Mouse (Mus musculus): ENCODE results near the gene St6galnac1. TPM values are rescaled to one million over a fixed set of nuclear protein-coding genes. Genes with fewer than 3 reads are reported as not detected.

Gene St6galnac1
- polyA plus RNA-seq, 1 experiment from 2014 or later = not detected

GRCm38 (mm10) chr11:116808811-116809395, 33.6 kb upstream of the St6galnac1 start:
- peaks cover 45% of the 10 kb centered on the region for H3K4me1 ChIP-seq (ENCODE audit: control insufficient read depth, insufficient read depth, low read depth, low read length)
- no peak for ATAC-seq
- H3K4me2 ChIP-seq (ENCODE audit: low read length) = no peak overlapping the region
- H3K4me3 ChIP-seq (ENCODE audit: low read length) = no peak overlapping the region
- H3K9ac ChIP-seq (ENCODE audit: low read depth, low read length) = peak overlapping the region; percentile 1; the same call in 1 of the 2 replicates
- peak overlapping the region; percentile 31; the same call in 1 of the 2 replicates for H3K27ac ChIP-seq (ENCODE audit: low read depth, low read length)
- H3K36me3 ChIP-seq (ENCODE audit: control insufficient read depth, insufficient read depth, low read length) = no peaks in the 10 kb centered on the region
- H3K9me3 ChIP-seq (ENCODE audit: control insufficient read depth, low read length) = no peaks in the 10 kb centered on the region
- WGBS = 70% methylated on average over 11 of the region's 11 CpGs
- no peaks in the 10 kb centered on the region for H3K27me3 ChIP-seq (replicated peaks; ENCODE audit: control insufficient read depth, insufficient read depth, low read length)

GRCm38 (mm10) chr11:116807938-116808606, 32.8 kb upstream of the St6galnac1 start:
- Histone ChIP-seq H3K9ac (ENCODE audit: low read depth, low read length) (no peak overlapping the region; the same call in 1 of the 2 replicates), H3K27ac (ENCODE audit: low read depth, low read length) (peak overlapping the region; percentile 64; the same call in 1 of the 2 replicates), H3K4me1 (ENCODE audit: control insufficient read depth, insufficient read depth, low read depth, low read length) (peaks cover 36% of the 10 kb centered on the region), H3K9me3 (ENCODE audit: control insufficient read depth, low read length) (no peaks in the 10 kb centered on the region), H3K36me3 (ENCODE audit: control insufficient read depth, insufficient read depth, low read length) (no peaks in the 10 kb centered on the region), H3K4me2 (ENCODE audit: low read length) (no peak overlapping the region), H3K27me3 (replicated peaks; ENCODE audit: control insufficient read depth, insufficient read depth, low read length) (no peaks in the 10 kb centered on the region), H3K4me3 (ENCODE audit: low read length) (no peak overlapping the region)
- 23% methylated on average over 7 of the region's 7 CpGs for WGBS
- no peak for ATAC-seq

- Histone ChIP-seq H3K27me3 (replicated peaks; ENCODE audit: control insufficient read depth, insufficient read depth, low read length) (no peaks in the 10 kb centered on the region), H3K4me2 (ENCODE audit: low read length) (no peak overlapping the region), H3K4me1 (ENCODE audit: control insufficient read depth, insufficient read depth, low read depth, low read length) (peaks cover 31% of the 10 kb centered on the region), H3K27ac (ENCODE audit: low read depth, low read length) (no peak overlapping the region), H3K36me3 (ENCODE audit: control insufficient read depth, insufficient read depth, low read length) (no peaks in the 10 kb centered on the region), H3K4me3 (ENCODE audit: low read length) (no peak overlapping the region), H3K9ac (ENCODE audit: low read depth, low read length) (no peak overlapping the region), H3K9me3 (ENCODE audit: control insufficient read depth, low read length) (no peaks in the 10 kb centered on the region)
- ATAC-seq = no peak
- WGBS = 70% methylated on average over 3 of the region's 3 CpGs
These were observed 32.2 kb upstream of the St6galnac1 start for GRCm38 (mm10) chr11:116807526-116807925.

GRCm38 (mm10) chr11:116807116-116807515, 31.8 kb upstream of the St6galnac1 start:
- no peak overlapping the region for H3K9ac ChIP-seq (ENCODE audit: low read depth, low read length)
- no peaks in the 10 kb centered on the region for H3K9me3 ChIP-seq (ENCODE audit: control insufficient read depth, low read length)
- no peak for ATAC-seq
- H3K27ac ChIP-seq (ENCODE audit: low read depth, low read length) = no peak overlapping the region
- H3K27me3 ChIP-seq (replicated peaks; ENCODE audit: control insufficient read depth, insufficient read depth, low read length) = no peaks in the 10 kb centered on the region
- H3K4me1 ChIP-seq (ENCODE audit: control insufficient read depth, insufficient read depth, low read depth, low read length) = peaks cover 27% of the 10 kb centered on the region
- 61% methylated on average over 7 of the region's 7 CpGs for WGBS
- no peak overlapping the region for H3K4me3 ChIP-seq (ENCODE audit: low read length)
- H3K4me2 ChIP-seq (ENCODE audit: low read length) = no peak overlapping the region
- no peaks in the 10 kb centered on the region for H3K36me3 ChIP-seq (ENCODE audit: control insufficient read depth, insufficient read depth, low read length)

- no peak overlapping the region for H3K27ac ChIP-seq (ENCODE audit: low read depth, low read length)
- H3K9ac ChIP-seq (ENCODE audit: low read depth, low read length) = no peak overlapping the region
- no peaks in the 10 kb centered on the region for H3K9me3 ChIP-seq (ENCODE audit: control insufficient read depth, low read length)
- ATAC-seq = no peak
- H3K36me3 ChIP-seq (ENCODE audit: control insufficient read depth, insufficient read depth, low read length) = no peaks in the 10 kb centered on the region
- H3K4me1 ChIP-seq (ENCODE audit: control insufficient read depth, insufficient read depth, low read depth, low read length) = peaks cover 21% of the 10 kb centered on the region
- H3K4me3 ChIP-seq (ENCODE audit: low read length) = no peak overlapping the region
- no peaks in the 10 kb centered on the region for H3K27me3 ChIP-seq (replicated peaks; ENCODE audit: control insufficient read depth, insufficient read depth, low read length)
- H3K4me2 ChIP-seq (ENCODE audit: low read length) = no peak overlapping the region
- 72% methylated on average over 15 of the region's 15 CpGs for WGBS
These were observed 31.1 kb upstream of the St6galnac1 start for GRCm38 (mm10) chr11:116806136-116807071.

- Histone ChIP-seq H3K4me1 (ENCODE audit: control insufficient read depth, insufficient read depth, low read depth, low read length) (no peaks in the 10 kb centered on the region), H3K27ac (ENCODE audit: low read depth, low read length) (no peak overlapping the region), H3K4me2 (ENCODE audit: low read length) (no peak overlapping the region), H3K9ac (ENCODE audit: low read depth, low read length) (no peak overlapping the region), H3K4me3 (ENCODE audit: low read length) (no peak overlapping the region), H3K9me3 (ENCODE audit: control insufficient read depth, low read length) (no peaks in the 10 kb centered on the region), H3K27me3 (replicated peaks; ENCODE audit: control insufficient read depth, insufficient read depth, low read length) (no peaks in the 10 kb centered on the region), H3K36me3 (ENCODE audit: control insufficient read depth, insufficient read depth, low read length) (no peaks in the 10 kb centered on the region)
- 86% methylated on average over 5 of the region's 5 CpGs for WGBS
- ATAC-seq = no peak
These were observed 27.4 kb upstream of the St6galnac1 start for GRCm38 (mm10) chr11:116802709-116803108.

- H3K4me1 ChIP-seq (ENCODE audit: control insufficient read depth, insufficient read depth, low read depth, low read length) = no peaks in the 10 kb centered on the region
- H3K9ac ChIP-seq (ENCODE audit: low read depth, low read length) = no peak overlapping the region
- no peaks in the 10 kb centered on the region for H3K36me3 ChIP-seq (ENCODE audit: control insufficient read depth, insufficient read depth, low read length)
- no peak overlapping the region for H3K4me3 ChIP-seq (ENCODE audit: low read length)
- no peak overlapping the region for H3K27ac ChIP-seq (ENCODE audit: low read depth, low read length)
- H3K27me3 ChIP-seq (replicated peaks; ENCODE audit: control insufficient read depth, insufficient read depth, low read length) = no peaks in the 10 kb centered on the region; the same call in 1 of the 2 replicates
- H3K4me2 ChIP-seq (ENCODE audit: low read length) = no peak overlapping the region
- WGBS = 68% methylated on average over 5 of the region's 5 CpGs
- no peak for ATAC-seq
- H3K9me3 ChIP-seq (ENCODE audit: control insufficient read depth, low read length) = no peaks in the 10 kb centered on the region
These were observed 25.8 kb upstream of the St6galnac1 start for GRCm38 (mm10) chr11:116801106-116801505.

- Histone ChIP-seq H3K9ac (ENCODE audit: low read depth, low read length) (no peak overlapping the region), H3K4me1 (ENCODE audit: control insufficient read depth, insufficient read depth, low read depth, low read length) (no peaks in the 10 kb centered on the region), H3K27me3 (replicated peaks; ENCODE audit: control insufficient read depth, insufficient read depth, low read length) (no peaks in the 10 kb centered on the region; the same call in 1 of the 2 replicates), H3K4me2 (ENCODE audit: low read length) (no peak overlapping the region), H3K36me3 (ENCODE audit: control insufficient read depth, insufficient read depth, low read length) (no peaks in the 10 kb centered on the region), H3K27ac (ENCODE audit: low read depth, low read length) (no peak overlapping the region), H3K9me3 (ENCODE audit: control insufficient read depth, low read length) (no peaks in the 10 kb centered on the region), H3K4me3 (ENCODE audit: low read length) (no peak overlapping the region)
- WGBS = 83% methylated on average over 5 of the region's 5 CpGs
- no peak for ATAC-seq
These were observed 24.1 kb upstream of the St6galnac1 start for GRCm38 (mm10) chr11:116799364-116799763.

- no peaks in the 10 kb centered on the region for H3K9me3 ChIP-seq (ENCODE audit: control insufficient read depth, low read length)
- WGBS = 92% methylated on average over 10 of the region's 10 CpGs
- H3K27me3 ChIP-seq (replicated peaks; ENCODE audit: control insufficient read depth, insufficient read depth, low read length) = no peaks in the 10 kb centered on the region
- no peaks in the 10 kb centered on the region for H3K36me3 ChIP-seq (ENCODE audit: control insufficient read depth, insufficient read depth, low read length)
- no peak overlapping the region for H3K9ac ChIP-seq (ENCODE audit: low read depth, low read length)
- H3K4me3 ChIP-seq (ENCODE audit: low read length) = no peak overlapping the region
- no peaks in the 10 kb centered on the region for H3K4me1 ChIP-seq (ENCODE audit: control insufficient read depth, insufficient read depth, low read depth, low read length)
- no peak overlapping the region for H3K27ac ChIP-seq (ENCODE audit: low read depth, low read length)
- H3K4me2 ChIP-seq (ENCODE audit: low read length) = no peak overlapping the region
- ATAC-seq = no peak
These were observed 8.9 kb upstream of the St6galnac1 start for GRCm38 (mm10) chr11:116784221-116784620.
